Mouse (Mus musculus) brain, embryonic 14.5 days (tissue): Measurements from ENCODE around the gene Ppp4r3a. TPM values are rescaled to one million over a fixed set of nuclear protein-coding genes. Genes with fewer than 3 reads are reported as not detected.

Experiments
- DNase-seq: peaks from one replicate; pipeline ENCODE4 v3.0.0-alpha.2; 2011; ENCODE audit warnings: low read depth
- CTCF ChIP-seq: fragments of 200-500 bp; IDR thresholded peaks from 2 replicates; pipeline ENCODE4 v1.5.1; 2012; ENCODE audit warnings: inconsistent platforms, mild to moderate bottlenecking, moderate library complexity, borderline replicate concordance; ENCODE audit not compliant: insufficient read depth, insufficient read length; ENCODE audit errors: extremely low read depth
- POLR2A ChIP-seq: fragments of 200-500 bp; IDR thresholded peaks from 2 replicates; pipeline ENCODE4 v1.6.1; 2012; ENCODE audit warnings: mild to moderate bottlenecking, inconsistent platforms, borderline replicate concordance; ENCODE audit not compliant: poor library complexity, insufficient read depth, insufficient read length, severe bottlenecking; ENCODE audit errors: extremely low read depth
- polyA plus RNA-seq: library from polyadenylated mRNA; depleted of rRNA; stranded (reverse); fragments of >200 nt; gene quantifications from 2 replicates; pipeline ENCODE4 v1.2.3, GENCODE M21; 2012

The Ppp4r3a gene
- polyA plus RNA-seq, 1 experiment, result 45.0 TPM

DNA sequence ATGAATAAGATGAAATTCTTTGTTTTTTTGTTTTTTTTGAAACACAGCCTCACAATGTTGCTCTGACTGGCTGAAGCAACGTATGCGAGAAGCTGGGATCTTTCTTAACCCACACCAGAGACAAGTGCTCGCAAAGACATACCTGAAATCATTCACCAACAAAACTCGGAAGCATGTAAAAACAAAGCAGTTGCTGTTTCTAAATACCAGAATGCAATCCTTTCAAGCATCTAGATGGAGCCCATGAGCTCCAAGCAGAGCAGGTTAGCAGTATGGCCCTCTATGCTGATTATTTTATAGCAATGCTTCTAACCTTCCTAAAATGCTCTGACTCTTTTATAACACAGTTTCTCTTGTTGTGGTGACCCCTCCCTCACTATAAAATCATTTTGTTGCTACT lies 735 bp upstream of the Ppp4r3a start:
- TF ChIP-seq POLR2A, result no peak
- no peak for TF ChIP-seq CTCF
- DNase-seq, result peak; percentile 55

GRCm38 (mm10) chr12:101083839-101084195 lies 315 bp upstream of the Ppp4r3a start:
- no peak for TF ChIP-seq POLR2A
- TF ChIP-seq CTCF, result no peak
- DNase-seq, result no peak

DNA sequence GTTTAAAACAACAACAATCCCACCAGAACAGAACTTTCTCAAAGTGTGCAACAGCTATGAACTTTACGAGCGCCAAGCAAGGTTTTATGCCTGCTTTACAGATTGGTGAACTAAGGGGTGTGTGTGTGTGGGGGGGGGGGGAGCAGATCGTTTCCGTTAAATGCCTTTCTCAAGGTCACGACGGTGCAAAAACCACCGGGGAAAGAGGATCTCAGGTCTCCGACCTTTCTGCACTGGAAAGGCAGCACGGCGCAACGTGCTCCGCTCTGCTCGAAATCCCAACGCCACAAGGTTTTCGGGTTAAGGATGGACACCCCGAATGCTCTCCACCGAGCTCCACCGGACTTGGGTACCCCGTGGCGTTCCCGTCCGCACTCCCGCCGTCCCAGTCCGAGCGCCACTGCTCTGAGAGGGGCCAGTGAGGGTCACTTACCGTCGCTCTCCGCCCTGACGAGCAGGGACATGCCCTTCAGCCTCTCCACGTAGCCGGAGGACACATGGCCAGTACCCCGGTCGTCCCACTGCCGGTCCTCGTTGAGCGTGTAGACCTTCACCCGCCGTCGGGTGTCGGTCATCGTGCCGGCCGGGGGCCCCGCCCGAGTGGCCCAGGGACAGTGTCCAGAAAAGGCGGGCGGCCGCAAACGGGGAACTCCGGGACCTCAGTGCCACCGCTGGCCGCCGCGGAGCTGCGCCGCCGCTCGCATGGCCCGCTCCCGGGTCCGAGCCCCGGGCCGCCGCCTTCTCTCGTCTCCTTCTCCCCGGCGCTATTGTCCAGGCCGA lies 1.0 kb downstream of the Ppp4r3a start:
- TF ChIP-seq POLR2A (no peak), CTCF (no peak)
- DNase-seq, result peak; percentile 12

GRCm38 (mm10) chr12:101077955-101078354 lies 5.5 kb downstream of the Ppp4r3a start:
- no peak for DNase-seq
- TF ChIP-seq CTCF, result no peak
- TF ChIP-seq POLR2A, result no peak

DNA sequence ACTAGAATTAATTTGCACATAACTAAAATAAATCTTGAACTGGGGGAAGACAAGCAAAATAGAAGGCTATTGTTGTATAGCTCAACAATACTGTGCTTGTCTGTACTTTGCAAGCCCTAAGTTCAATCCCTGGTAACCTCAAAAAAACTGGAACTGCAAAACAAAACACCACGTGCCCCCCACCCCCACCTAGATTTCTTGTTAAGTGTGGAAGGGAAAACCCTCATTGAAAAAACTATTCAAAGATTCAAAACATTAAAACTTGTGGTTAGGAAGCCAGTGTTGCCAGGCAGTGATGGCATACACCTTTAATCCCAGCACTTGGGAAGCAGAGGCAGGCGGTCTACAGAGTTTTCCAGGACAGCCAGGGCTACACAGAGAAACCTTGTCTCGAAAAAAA lies 8.1 kb downstream of the Ppp4r3a start:
- TF ChIP-seq POLR2A, result no peak
- no peak for TF ChIP-seq CTCF
- DNase-seq, result no peak

GRCm38 (mm10) chr12:101074821-101075429 lies 8.6 kb downstream of the Ppp4r3a start:
- no peak for DNase-seq
- TF ChIP-seq CTCF (no peak), POLR2A (no peak)

GRCm38 (mm10) chr12:101069813-101070212 lies 13.7 kb downstream of the Ppp4r3a start:
- DNase-seq, result no peak
- TF ChIP-seq CTCF (no peak), POLR2A (no peak)

DNA sequence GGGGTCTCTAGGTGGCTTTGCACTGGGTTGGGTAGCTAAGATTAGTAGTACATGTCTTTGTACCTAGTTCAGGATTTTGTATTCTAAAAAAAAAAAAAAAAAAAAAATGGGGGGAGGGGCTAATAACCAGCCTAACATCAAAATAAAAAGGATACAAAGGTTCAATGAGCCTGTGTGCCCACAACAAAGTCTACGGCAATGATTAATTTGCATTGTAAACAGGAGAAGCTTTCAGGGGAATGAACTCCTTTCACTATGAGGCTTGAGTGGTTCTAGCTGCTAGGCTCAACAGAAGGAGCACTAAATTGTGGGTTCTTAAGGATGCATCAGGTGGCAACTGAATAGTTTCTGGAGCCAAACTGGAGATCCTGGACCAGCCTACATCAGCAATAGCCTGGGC lies 17.2 kb downstream of the Ppp4r3a start:
- TF ChIP-seq CTCF (no peak), POLR2A (no peak)

DNA sequence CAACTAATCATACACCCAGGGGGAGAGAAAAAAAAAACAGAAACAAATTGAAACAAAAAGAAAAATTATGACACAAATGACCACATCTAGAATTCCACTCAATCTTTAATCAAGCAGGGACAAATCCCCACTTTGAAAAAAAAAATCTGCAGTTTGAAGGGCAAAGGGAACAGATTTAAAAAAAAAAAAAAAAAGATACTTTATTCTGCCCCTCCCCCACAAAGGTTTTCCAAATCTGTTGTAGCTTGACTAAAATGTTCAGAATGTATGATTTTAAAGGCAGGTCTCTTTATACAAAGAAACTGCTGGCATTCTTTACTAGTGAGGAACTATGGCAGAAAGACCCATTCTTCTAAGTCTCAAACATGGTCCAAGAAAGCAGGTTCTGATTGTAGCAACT lies 43.5 kb downstream of the Ppp4r3a start:
- no peak for DNase-seq
- TF ChIP-seq POLR2A, result no peak
- no peak for TF ChIP-seq CTCF

More for the DNA sequence above, 17.2 kb downstream of the Ppp4r3a start:
- DNase-seq, result no peak

DNA sequence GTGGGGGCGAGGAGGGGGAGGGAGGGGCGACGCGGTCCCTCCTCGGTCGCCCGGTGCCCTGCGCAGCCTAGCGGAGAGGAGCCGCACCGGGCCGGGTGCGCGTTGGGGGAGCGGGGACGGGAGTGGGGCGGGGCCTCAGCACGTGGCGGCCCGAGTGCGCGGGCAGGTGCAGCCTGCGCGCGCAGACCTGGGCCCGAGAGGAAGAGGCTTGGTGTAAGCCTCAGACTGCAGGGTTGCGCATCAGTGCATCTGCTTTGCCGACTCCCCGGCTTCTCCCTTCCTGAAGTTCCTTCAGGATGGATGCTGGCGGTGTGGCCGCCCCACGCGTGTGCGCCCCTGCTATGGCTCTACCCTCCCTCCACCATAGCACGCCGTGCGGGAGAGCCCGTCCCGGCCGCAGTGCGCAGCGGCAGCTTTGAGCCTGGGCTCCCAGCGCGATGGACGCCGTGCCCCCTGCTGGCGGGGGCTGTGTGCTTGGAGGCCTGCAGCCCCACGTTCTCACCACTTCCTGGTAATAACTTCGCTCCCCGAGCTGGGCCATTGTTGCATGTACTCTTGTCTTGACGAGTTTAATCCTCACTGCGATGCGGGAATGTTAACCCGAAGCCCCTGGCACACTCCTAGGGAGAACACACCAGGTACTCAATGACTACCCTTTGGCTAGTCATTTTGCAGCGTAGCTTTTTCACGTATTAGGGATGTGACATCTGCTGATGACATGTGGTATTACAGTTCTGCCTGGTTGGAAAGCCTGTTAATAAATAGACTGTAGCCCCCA lies 54.4 kb downstream of the Ppp4r3a start, which contains the start of gene Ccdc88c:
Gene Ccdc88c, minus strand, starts transcription at position 103 of the 778 bp plus-strand sequence.
- peak; percentile 5; the same call in 1 of the 2 replicates for TF ChIP-seq POLR2A
- peak; percentile 62 for TF ChIP-seq CTCF
- peak; percentile 95 for DNase-seq
